Mouse (Mus musculus) midbrain, embryonic 10.5 days (tissue): ENCODE measurements around the gene Hmga1b. TPM values are rescaled to one million over a fixed set of nuclear protein-coding genes. Genes with fewer than 3 reads are reported as not detected.
"Not testable (repeated sequence)": the region's sequence is repeated elsewhere in the genome, so short reads cannot be mapped to it uniquely, and the experiment has no call there.

Source experiments
- DNase-seq: peaks from one replicate; pipeline ENCODE4 v3.0.0-alpha.2; 2017; ENCODE audit warnings: low spot score
- H3K27ac ChIP-seq: fragments of 300-500 bp; sonication (generic); replicated peaks from 2 replicates; pipeline ENCODE4 v1.5.1; 2016; ENCODE audit warnings: mild to moderate bottlenecking
- H3K27me3 ChIP-seq: fragments of 300-500 bp; sonication (generic); 2 replicates; pipeline ENCODE4 v1.6.1; 2016; ENCODE audit warnings: low read depth, mild to moderate bottlenecking; ENCODE audit not compliant: poor library complexity, severe bottlenecking
- H3K36me3 ChIP-seq: fragments of 300-500 bp; sonication (generic); 2 replicates; pipeline ENCODE4 v1.6.1; 2016; ENCODE audit warnings: mild to moderate bottlenecking, moderate library complexity
- H3K4me1 ChIP-seq: fragments of 300-500 bp; sonication (generic); 2 replicates; pipeline ENCODE4 v1.6.1; 2016
- H3K4me3 ChIP-seq: fragments of 300-500 bp; sonication (generic); 2 replicates; pipeline ENCODE4 v1.5.1; 2016; ENCODE audit warnings: mild to moderate bottlenecking, moderate library complexity
- H3K9me3 ChIP-seq: fragments of 300-500 bp; sonication (generic); replicated peaks from 2 replicates; pipeline ENCODE4 v1.6.1; 2016; ENCODE audit warnings: mild to moderate bottlenecking
- WGBS: fragments of 180-500 bp; shearing (Covaris S2); methylation state at CpG from one replicate; pipeline ENCODE4 v1.1.7; 2016; 5-methylcytosine and 5-hydroxymethylcytosine counted together
- polyA plus RNA-seq: library from polyadenylated mRNA; unstranded; fragments of >200 nt; fragmentation: Nextera tagmentation; extraction: Ambion mirVana; gene quantifications from 2 replicates; pipeline ENCODE4 v1.2.1, GENCODE M21; 2016

The Hmga1b gene
- polyA plus RNA-seq, result 9.4 and 12.9 TPM in 2 replicates

- DNase-seq, H3K36me3 ChIP-seq, H3K4me1 ChIP-seq: not testable (repeated sequence)
- Histone ChIP-seq H3K9me3 (peaks cover 23% of the 10 kb centered on the region), H3K27me3 (peaks cover 18% of the 10 kb centered on the region), H3K4me3 (0 out of 2 replicates have a peak within 1 kb of the TSS, but pooled peaks have one; percentile 20), H3K27ac (0 out of 2 replicates have a peak within 1 kb of the TSS, but pooled peaks have one; percentile 2)
- 19% methylated on average over 14 of the region's 14 CpGs for WGBS
Measured at GRCm38 (mm10) chr11:120762672-120763041, at the start of gene Hmga1b. Gene Hmga1b (plus strand): TSS chr11:120762794.

DNA sequence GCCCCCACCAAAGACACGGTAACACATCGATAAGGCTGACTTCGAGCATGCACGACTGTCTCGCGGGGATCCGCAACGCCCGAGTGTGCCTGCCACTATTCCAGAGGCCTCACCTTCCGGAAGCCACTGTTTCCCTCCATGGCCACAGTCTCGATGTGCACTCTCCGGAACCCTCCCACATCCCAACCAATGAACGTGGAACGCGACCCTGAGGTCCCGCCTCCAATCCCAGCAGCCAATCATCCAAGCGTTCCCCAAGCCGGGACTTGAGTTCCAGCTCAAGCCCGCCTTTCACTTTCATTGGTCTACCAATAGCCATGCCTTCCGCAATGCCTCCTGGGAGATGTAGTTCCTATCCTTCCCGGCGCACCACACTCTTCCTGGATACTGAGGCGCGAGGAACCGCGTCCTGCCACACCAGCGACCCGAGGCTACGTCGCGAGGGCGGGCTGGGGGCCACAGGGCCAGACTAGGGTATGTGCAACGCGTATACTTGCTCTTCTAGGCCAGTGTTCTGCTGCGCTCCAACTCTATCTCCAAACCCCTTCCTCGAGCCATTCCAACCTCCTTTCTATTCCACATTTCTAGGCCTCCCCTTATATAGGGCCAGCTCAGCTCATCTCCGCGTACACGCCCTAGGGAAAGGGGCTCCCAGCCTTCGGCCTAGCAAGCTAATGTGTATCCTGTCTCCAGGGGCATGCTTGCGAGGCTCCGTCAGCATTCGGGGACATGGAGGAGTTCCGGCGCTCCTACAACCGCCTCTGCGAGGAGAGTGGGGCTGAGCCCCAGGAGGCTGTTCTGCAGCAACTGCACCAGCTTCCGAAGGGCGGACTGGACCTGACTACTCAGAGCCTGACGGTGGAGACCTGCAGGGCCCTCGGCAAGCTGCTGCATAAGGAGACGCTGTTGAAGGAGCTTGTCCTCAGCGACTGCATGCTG is 48.7 kb upstream of the Hmga1b start, which contains the start of the genes Cenpx and Lrrc45:
Gene Cenpx, minus strand, starts transcription at position 159 of the 939 bp plus-strand sequence.
Gene Lrrc45, plus strand, starts transcription at position 346 of the 939 bp plus-strand sequence.
- H3K27me3 ChIP-seq, result 0 out of 2 replicates have a peak, but pooled peaks cover 2% of the 10 kb centered on the region
- no peaks in the 10 kb centered on the region for H3K9me3 ChIP-seq
- peaks cover 40% of the 10 kb centered on the region for H3K4me1 ChIP-seq
- peak; percentile 97 for DNase-seq
- 4% methylated on average over 53 of the region's 53 CpGs for WGBS
- H3K27ac ChIP-seq, result peak within 1 kb of the TSS; percentile 81
- peak within 1 kb of the TSS; percentile 74 for H3K4me3 ChIP-seq
- H3K36me3 ChIP-seq, result peaks cover 66% of the 10 kb centered on the region

DNA sequence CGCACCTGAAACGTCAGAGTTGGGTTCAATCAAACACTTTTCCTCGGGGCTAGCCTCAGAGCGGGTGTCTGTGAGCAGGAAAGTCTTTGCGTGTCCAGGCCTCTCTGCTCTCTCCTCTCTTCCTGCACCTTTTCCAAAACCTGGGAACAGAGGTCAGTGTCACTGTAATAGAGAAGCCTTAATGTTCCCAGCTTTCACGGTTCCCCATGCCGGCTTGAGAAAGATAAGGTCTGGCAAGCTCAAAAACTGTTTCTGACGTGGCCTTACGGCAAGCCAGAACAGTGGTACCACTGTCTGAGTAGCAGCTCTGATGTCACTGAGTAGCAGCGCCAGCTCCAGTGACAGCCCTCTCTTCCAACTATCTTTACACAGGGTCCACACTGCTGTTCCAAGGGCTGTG is 48.0 kb upstream of the Hmga1b start:
- Histone ChIP-seq H3K4me1 (peaks cover 33% of the 10 kb centered on the region), H3K36me3 (peaks cover 66% of the 10 kb centered on the region), H3K27ac (peak overlapping the region; percentile 81), H3K27me3 (no peaks in the 10 kb centered on the region), H3K9me3 (no peaks in the 10 kb centered on the region), H3K4me3 (peak overlapping the region; percentile 74)
- WGBS, result 69% methylated on average over 10 of the region's 10 CpGs
- DNase-seq, result no peak

GRCm38 (mm10) chr11:120715131-120715530 is 47.5 kb upstream of the Hmga1b start:
- H3K36me3 ChIP-seq, result peaks cover 66% of the 10 kb centered on the region

DNA sequence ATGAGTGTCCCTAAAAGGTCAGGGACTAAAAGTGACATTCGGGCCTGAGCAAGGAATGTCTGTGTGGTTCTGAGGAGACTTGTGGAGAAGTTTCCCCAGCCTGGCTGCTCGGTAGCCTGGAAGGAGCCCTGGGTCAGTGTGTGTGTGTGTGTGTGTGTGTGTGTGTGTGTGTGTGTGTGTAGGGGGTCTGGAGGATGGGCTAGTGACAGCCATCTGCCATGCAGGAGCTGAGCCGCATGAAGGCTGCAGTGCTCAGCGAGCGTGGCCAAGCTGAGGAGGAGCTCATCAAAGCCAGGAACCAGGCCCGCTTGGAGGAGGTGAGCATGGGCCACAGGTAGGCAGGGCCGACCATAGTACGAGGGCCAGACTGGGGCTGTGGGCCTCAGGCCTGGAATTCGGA is 43.4 kb upstream of the Hmga1b start:
- no peak for DNase-seq
- Histone ChIP-seq H3K4me3 (no peak overlapping the region), H3K27ac (no peak overlapping the region), H3K9me3 (no peaks in the 10 kb centered on the region), H3K27me3 (peaks cover 37% of the 10 kb centered on the region), H3K36me3 (peaks cover 52% of the 10 kb centered on the region), H3K4me1 (peaks cover 41% of the 10 kb centered on the region)
- 88% methylated on average over 9 of the region's 9 CpGs for WGBS

More at GRCm38 (mm10) chr11:120715131-120715530, 47.5 kb upstream of the Hmga1b start:
- Histone ChIP-seq H3K4me3 (peak overlapping the region; percentile 74), H3K4me1 (peaks cover 37% of the 10 kb centered on the region), H3K27ac (no peak overlapping the region), H3K27me3 (0 out of 2 replicates have a peak, but pooled peaks cover 4% of the 10 kb centered on the region), H3K9me3 (no peaks in the 10 kb centered on the region)
- 94% methylated on average over 9 of the region's 9 CpGs for WGBS
- DNase-seq, result no peak

DNA sequence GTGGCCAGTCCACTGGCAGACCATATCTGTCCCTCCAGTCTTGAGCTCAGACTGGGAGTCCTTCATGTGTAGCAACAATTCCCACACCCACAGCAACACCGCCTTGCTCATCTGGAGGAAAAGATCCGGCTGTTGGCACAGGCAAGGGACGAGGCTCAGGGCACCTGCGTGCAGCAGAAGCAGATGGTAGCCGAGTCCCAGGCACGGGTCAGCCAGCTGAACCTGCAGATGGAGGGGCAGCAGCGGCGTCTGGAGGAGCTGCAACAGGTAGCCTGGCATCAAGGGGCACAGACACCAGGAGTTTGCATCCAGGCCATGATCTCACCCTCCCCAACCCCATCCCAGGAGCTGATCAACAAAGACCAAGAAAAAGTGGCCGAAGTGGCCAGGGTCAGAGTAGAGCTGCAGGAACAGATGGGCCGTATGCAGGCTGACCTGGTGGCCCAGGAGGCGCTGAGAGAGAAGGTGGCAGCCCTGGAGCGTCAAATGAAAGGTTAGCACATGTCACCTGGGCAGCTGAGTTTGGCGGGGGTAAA is 42.7 kb upstream of the Hmga1b start:
- Histone ChIP-seq H3K9me3 (no peaks in the 10 kb centered on the region), H3K27me3 (peaks cover 37% of the 10 kb centered on the region), H3K4me3 (no peak overlapping the region), H3K4me1 (peaks cover 34% of the 10 kb centered on the region), H3K36me3 (peaks cover 52% of the 10 kb centered on the region), H3K27ac (no peak overlapping the region)
- 90% methylated on average over 13 of the region's 13 CpGs for WGBS
- no peak for DNase-seq

GRCm38 (mm10) chr11:120720450-120720849 is 42.1 kb upstream of the Hmga1b start:
- DNase-seq, result peak; percentile 91
- no peaks in the 10 kb centered on the region for H3K9me3 ChIP-seq
- H3K36me3 ChIP-seq, result peaks cover 47% of the 10 kb centered on the region
- H3K27ac ChIP-seq, result peak overlapping the region; percentile 79
- H3K27me3 ChIP-seq, result peaks cover 43% of the 10 kb centered on the region
- 11% methylated on average over 17 of the region's 17 CpGs for WGBS
- peaks cover 30% of the 10 kb centered on the region for H3K4me1 ChIP-seq
- H3K4me3 ChIP-seq, result peak overlapping the region; percentile 74

DNA sequence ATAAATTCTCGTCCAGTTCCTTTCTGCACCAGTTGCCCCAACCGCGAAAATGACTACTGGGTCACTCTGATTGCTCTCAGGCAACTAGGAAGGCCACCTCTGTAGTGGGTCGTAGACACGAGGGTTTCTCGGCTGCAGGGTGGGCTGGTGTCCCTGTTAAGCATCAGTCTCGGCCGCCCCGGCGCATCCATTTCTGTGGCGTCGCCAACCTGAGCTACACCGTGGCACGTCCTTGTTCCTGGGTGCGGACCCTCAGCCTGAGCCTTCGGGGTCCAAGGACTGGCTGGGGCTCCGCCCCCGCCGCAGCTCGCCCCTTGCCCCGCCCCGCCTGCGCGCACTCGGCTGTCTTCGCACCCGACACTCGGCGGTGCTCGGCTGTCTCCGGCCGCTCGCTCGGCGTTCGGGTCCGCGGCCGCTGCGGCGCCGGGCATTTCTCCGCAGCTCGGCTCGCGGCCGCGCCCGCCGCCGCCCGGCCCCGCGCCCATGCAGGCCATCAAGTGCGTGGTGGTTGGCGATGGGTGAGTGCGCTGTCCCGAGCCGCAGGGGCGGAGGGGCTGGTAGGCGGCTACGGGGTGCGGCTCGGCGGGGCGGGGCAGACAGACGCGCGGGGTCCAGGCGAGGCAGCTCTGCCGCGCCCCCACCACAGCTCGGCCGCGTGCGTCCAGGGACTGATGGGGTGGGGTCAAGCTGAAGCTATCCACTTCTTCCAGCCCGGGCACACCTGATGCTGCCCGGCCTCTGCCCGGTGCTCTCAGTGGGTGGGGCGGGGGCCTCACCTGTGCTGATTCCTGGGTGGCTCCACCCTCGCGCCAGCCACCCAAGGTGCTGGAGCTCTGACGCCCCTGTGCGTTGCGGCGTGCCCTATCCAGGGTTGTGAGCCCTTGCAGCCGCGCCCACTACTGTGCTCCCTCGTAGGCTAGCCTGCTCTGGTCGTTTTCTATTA is 41.2 kb upstream of the Hmga1b start, which contains the start of gene Rac3:
Gene Rac3, plus strand, starts transcription at position 347 of the 943 bp plus-strand sequence.
- peaks cover 37% of the 10 kb centered on the region for H3K36me3 ChIP-seq
- WGBS, result under 1% methylated on average over 90 of the region's 90 CpGs
- DNase-seq, result peak; percentile 81
- peak within 1 kb of the TSS; percentile 74 for H3K4me3 ChIP-seq
- H3K9me3 ChIP-seq, result no peaks in the 10 kb centered on the region
- peak within 1 kb of the TSS; percentile 79 for H3K27ac ChIP-seq
- H3K4me1 ChIP-seq, result peaks cover 34% of the 10 kb centered on the region
- peaks cover 52% of the 10 kb centered on the region for H3K27me3 ChIP-seq

DNA sequence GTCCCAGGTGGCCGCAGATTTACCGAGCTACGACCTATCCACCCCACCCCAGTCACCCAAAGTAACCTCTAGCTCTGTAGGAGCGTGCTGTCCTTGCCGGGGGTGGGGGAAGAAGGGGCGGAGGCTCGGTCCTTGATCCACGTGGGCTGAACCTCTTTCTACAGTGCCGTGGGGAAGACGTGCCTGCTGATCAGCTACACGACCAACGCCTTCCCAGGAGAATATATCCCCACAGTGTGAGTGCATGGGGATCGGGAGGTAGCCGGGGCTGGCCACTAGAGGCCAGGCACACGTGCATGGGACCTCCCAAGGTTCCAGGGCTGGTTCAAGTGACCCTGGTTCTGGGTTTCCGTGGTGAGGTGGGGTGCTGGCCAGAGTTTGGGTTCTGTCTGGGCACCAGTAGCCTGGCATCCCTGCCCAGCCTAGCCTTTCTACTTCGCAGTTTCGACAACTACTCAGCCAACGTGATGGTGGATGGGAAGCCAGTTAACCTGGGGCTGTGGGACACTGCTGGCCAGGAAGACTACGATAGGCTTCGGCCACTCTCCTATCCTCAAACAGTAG is 40.4 kb upstream of the Hmga1b start:
- peak overlapping the region; percentile 74 for H3K4me3 ChIP-seq
- DNase-seq, result no peak
- H3K27ac ChIP-seq, result peak overlapping the region; percentile 79
- WGBS, result 23% methylated on average over 21 of the region's 21 CpGs
- H3K4me1 ChIP-seq, result peaks cover 41% of the 10 kb centered on the region
- peaks cover 30% of the 10 kb centered on the region for H3K36me3 ChIP-seq
- H3K27me3 ChIP-seq, result peaks cover 55% of the 10 kb centered on the region
- no peaks in the 10 kb centered on the region for H3K9me3 ChIP-seq

GRCm38 (mm10) chr11:120722761-120723382 is 39.7 kb upstream of the Hmga1b start:
- Histone ChIP-seq H3K4me3 (no peak overlapping the region), H3K36me3 (peaks cover 23% of the 10 kb centered on the region), H3K27me3 (peaks cover 57% of the 10 kb centered on the region), H3K9me3 (no peaks in the 10 kb centered on the region), H3K4me1 (peaks cover 44% of the 10 kb centered on the region), H3K27ac (no peak overlapping the region)
- WGBS, result 92% methylated on average over 11 of the region's 11 CpGs
- DNase-seq, result no peak

DNA sequence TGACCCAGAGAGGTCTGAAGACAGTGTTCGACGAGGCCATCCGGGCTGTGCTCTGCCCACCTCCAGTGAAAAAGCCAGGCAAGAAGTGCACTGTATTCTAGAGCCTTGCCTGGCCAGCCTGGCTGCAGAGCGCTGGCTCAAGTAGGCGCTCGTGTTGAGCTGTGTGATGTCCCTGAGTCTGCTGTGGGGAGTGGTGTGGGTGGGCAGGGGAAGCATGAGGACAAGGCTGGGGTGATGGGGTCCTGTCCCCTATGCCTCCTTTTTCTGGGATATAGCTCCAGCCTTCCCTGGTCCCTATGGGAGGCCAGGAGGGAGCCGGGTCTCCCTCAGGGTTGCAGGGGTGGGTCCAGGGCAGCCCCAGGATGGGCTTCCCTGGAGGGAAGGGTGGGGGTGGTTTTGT is 39.1 kb upstream of the Hmga1b start:
- H3K27me3 ChIP-seq, result peaks cover 64% of the 10 kb centered on the region
- no peak overlapping the region for H3K27ac ChIP-seq
- peaks cover 16% of the 10 kb centered on the region for H3K36me3 ChIP-seq
- H3K4me3 ChIP-seq, result no peak overlapping the region
- WGBS, result 88% methylated on average over 7 of the region's 7 CpGs
- H3K9me3 ChIP-seq, result no peaks in the 10 kb centered on the region
- H3K4me1 ChIP-seq, result peaks cover 44% of the 10 kb centered on the region
- DNase-seq, result no peak
